Mouse (Mus musculus) erythroblast, embryonic 14.5 days (primary cell): ENCODE measurements around the gene Gm9603.
"Not testable (repeated sequence)": the region's sequence is repeated elsewhere in the genome, so short reads cannot be mapped to it uniquely, and the experiment has no call there.

Source experiments
- GATA1 ChIP-seq: IDR thresholded peaks from 2 replicates; pipeline ENCODE4 v1.6.1; 2012; ENCODE audit warnings: low read length, inconsistent platforms, mixed read lengths
- TAL1 ChIP-seq: IDR thresholded peaks from 3 replicates; pipeline ENCODE4 v1.6.1; 2012; ENCODE audit warnings: low read length, inconsistent platforms, mixed read lengths

- not testable (repeated sequence) for TF ChIP-seq GATA1, TAL1
These were observed 54.3 kb downstream of the Gm9603 start, which contains the start of gene Gm8265 for GRCm38 (mm10) chr14:5632928-5633327.
